Mouse (Mus musculus) adrenal gland, postnatal 25 days (tissue): ENCODE data around the gene Dock9. TPM values are rescaled to one million over a fixed set of nuclear protein-coding genes. Genes with fewer than 3 reads are reported as not detected.
"Not testable (repeated sequence)": the region's sequence is repeated elsewhere in the genome, so short reads cannot be mapped to it uniquely, and the experiment has no call there.

Experiments
- DNase-seq: peaks from one replicate; pipeline ENCODE4 v3.0.0; 2021; ENCODE audit warnings: mixed read lengths
- total RNA-seq: library from RNA; stranded (reverse); gene quantifications from 2 replicates; pipeline ENCODE4 v1.2.3, GENCODE M21; 2021

The Dock9 gene
- total RNA-seq, 1 experiment from 2014 or later, result 28.8 TPM

DNA sequence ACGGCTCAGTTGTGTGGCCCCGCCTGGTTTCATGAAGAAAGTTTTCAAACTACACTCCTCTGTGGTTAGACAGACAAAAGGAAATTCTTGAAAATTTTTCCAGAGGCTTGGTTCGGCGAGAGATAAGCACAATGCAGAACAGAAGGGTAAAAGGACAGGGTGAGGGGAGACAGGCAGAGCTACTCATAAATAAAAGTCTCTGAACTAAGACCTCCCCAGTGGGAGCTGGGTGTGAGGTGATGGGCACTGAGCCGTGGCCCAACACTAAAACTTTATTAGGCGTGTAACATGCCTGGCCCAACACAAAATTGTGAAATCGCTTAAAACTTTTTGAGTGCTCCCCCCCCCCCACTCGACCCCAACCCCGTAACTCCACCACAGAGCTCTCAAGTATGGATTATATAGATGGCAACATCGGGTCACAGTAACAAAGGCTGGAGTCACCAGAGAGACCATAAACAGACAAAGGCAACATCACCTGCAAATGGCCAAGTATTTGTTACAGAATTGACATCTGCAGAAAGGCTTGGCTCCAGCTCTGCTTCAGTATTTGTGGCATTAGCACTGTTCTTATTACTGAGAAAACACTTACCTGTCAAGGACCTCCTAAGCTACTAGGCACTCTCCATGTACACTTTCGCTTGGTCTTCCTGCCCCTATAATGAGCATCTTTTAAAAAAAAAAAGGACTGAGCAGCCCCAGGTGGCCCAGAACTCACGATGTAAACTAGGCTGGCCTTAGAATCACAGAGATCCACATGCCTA lies 138.4 kb downstream of the Dock9 start:
- DNase-seq, result no peak

DNA sequence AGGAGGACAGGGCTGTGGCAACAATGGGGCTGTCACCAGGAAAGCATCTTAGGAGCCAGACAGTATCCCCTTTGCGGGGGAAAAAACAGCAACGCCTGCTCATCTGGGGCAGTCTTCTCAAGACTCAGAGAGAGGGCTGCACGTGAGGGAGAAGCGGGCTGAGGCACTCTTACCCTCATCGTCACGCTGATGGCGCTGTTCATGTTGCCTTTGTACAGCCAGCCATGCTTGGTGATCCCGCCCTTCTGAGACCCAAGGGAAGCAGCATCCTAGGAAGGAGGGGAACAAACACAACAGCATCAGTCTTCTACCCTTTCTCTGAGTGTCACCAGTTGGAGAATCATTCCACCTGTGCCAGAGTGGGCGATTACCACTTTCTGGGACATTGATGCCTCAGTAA lies 139.1 kb downstream of the Dock9 start:
- DNase-seq, result no peak

DNA sequence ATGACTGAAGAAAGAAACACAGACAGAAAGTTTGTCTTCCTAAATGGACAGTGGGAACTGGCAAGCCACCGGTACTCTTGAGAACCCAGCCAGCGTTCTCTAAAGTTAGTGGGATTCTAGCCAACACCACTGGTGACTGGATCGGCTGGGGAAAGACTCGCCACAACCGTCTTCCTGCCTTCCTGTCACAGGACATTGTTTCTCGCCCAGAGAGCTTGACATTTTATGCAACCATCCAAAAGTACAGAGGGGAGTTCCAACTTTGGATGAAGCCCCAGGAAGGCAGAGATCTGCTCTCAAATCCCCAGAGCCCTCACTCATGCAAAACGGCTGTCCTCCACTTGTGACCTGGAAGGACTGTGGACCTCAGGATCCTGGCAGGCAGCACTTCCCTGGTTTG lies 140.0 kb downstream of the Dock9 start:
- no peak for DNase-seq

DNA sequence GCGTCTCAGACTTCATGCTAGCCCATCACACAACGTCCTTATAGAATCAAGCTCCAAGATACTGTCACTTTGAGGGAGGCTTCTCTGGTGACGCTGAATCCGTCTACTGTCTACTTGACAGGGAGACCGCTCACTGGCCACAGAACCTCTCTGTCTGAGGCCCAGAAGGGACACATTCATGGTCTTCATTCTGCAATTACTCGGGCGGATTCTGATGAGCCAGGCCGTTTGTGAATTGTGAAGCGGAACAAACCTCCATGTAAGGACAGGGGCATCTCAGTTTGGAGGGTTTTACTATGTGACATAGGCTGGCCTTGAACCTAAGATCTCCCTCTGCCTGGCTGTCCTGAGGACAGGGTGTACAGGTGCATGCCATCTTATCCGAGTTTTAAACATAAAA lies 140.7 kb downstream of the Dock9 start:
- no peak for DNase-seq

DNA sequence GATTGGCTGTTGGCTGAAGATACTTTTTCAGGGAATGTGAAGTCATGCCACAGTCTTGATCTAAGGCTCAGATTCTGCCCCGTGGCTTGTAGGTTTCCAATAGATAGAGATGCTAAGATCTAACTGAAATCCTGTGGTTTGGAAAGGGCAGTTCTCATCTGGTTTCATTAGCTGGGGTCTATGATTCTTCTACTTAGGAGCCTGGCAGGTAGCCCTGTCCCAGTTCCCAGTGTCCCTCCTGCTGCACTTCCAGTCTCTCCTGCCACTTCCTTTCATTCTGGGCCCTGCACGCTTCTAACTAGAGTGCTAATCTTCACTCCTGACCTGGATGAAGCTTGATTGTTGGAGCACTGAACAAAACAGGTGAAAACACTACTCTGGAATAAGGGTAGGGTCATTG lies 142.7 kb downstream of the Dock9 start:
- no peak for DNase-seq

DNA sequence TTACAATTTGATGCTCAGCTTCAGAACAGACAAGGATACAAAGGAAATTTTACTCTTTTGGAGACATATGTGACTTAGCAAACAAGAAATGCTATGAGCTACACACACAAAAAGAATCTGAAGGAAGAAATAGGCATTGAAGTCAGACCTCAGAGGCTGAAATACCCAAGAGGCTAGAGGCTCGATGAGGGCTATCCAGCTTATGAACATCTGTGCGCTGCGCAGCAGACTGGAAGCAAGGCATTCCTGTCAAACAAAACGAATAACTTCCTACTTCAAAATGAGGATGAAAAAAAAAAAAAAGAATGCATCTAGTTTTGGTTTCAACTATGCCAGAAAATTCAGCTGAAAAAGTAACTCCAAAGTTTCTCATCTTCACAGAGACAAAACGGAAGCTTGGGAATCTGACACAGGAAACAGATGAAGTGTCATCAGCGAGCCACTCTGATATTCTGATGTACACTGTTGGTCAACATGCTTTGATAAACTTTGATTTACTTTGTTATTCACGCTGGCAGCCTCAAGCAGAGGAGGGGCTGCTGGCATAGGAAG lies 143.1 kb downstream of the Dock9 start:
- no peak for DNase-seq

DNA sequence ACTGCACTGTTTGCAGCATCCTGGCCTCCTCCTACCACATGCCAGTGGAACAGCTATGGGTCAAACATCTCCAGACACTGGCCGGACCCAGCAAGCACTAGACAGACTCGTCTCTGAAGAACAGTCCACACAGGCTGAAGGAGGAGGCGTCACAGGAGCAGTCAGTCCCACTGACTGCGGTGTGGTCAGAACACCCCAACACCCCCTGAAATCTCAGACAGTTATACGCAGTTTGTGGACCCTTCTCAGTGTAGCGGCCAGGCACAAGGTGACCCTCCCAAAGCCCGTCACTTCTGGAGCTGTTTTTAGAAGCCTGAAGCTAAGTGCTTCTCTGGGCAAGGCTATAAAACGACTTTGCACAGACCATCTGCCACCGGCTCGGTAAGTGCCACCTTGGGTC lies 143.9 kb downstream of the Dock9 start:
- no peak for DNase-seq

DNA sequence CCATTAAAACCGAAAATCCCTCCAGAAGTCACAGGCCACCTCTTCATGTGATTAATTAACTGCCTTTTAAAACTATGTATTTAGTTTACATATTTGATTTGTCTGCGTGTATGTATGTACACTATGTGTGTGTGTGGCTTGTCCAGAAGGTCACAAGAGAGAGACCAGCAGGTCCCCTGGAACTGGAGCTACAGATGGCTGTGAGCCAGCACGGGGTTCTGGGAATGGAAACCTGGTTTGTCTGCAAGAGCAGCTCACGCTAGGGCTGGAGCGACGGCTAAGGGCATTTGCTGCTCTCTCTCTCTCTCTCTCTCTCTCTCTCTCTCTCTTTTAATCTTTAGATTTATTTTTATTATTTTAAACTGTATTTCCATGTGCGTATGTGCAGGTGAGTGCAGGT lies 144.4 kb downstream of the Dock9 start:
- no peak for DNase-seq

DNA sequence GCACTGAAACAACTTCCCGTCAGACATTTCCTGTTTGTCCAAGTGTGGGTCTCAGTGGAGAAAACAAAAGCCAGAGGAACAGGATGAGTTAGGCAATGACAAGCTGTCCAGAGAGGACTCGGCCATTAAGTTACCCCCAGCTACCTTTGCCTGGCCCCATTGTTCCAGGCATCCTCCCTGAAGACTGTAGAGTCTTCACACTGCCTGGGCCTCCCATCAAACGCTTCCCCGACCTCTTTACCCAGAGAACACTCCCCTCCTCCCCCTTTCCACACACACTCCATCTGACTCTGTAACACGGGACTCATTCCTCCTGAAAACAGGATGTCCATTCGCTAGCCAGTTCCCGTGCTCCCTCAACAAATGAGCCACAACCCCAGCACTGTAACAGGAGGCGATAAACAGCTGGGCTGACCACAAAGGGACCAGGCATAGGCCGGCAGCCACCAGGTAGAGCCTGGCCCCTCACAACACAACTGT lies 149.0 kb downstream of the Dock9 start:
- DNase-seq, result no peak

DNA sequence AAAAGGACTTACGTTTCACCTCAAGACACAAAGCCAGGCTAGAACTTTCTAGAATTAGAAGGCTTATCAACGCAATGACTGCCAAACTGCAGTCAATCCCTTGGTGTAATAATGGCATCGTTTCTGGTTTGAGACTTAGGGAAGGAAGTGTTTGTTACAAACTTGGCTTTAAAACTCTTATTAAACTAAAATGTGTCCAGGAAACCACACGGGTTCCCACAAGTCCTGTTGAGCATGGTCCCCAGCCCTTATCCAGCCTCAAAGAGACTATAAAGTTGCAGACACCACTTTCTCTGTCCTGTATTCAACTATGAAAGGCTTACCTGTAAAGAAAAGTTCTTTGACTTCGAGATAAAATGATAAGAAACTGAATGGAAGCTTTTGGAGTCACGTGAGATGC lies 149.9 kb downstream of the Dock9 start:
- no peak for DNase-seq

DNA sequence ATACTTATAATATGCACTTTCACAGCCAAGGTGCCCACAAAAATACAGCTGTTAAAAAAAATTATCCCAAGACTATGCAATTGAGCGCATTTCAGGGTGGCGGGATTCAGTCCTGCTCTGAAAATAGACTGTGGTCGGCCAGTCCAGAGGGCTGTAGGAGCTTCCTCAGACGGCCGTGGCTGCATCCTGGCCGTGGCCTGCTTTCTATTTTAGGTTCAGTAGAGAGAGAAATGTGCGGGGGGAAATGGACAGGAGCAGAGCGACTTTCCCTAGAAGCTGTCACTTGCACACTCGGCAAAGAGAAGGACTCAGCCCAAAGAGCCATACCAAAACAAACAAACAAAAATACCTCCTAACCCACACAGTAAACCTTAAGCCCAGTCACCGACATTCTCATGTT lies 151.0 kb downstream of the Dock9 start:
- no peak for DNase-seq

DNA sequence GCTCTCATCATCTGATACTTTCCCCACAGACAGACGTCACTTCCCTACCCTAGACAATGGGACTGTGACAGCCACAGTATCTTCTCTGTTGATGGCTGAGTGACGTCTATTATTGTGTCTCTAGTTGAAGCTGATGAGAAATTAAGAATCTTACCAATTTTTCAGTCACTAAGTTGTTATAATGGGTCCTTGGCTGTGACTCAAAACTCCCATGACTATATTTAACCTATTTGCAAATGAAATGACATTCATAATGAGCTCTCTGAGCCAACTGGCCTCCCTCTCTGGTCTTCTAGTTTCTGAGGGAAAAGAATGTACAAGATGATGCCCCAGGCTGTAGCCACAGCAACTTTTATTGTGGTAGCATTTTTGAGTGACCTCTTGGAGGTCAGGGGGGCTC lies 153.3 kb downstream of the Dock9 start:
- DNase-seq, result no peak

DNA sequence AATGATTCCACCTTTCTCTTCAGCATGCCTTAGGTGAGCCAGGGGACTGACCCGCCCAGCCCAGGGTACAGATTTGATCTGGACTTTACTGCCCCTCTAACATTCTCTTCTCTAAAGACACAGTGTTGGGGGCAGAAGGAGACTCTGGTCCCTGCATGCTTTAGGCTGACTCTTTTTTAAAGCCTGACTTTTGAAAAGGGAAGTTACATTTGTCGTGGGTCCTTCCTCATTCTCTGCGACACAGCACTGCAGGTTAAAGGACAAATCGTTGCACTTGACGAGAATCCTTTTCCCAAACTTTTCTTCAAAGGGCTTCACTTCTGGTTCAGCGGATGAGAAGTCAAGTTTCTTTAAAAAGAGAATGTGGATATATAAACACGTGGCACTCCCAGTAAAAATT lies 156.4 kb downstream of the Dock9 start:
- DNase-seq, result no peak

DNA sequence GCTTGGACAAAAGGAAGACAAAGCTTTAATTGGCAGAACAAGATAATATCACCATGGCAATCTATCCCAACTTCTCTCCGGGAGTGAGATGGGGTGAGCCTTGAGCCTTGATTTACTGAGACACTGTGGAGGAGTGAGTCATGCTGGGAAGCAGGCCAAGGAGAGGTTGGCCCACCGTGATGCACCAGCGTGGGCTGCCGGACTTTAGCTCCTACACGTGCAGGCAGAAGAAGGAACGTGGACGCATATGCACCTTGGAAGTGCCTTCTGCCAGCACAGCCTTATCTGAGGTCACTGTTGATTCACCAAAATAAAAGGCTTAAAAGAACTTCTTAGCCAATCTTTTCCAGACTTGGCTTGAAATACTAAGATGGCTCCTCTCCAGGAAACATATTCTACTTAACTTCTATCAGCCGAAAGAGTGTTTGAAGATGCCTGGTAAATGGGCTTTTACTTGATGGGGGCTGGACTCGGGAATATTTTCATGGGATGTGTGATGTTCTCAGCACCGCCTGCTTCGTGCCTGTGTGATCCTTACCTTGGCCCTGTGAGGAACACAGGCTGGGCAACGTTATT lies 160.6 kb downstream of the Dock9 start:
- DNase-seq, result peak; percentile 81

DNA sequence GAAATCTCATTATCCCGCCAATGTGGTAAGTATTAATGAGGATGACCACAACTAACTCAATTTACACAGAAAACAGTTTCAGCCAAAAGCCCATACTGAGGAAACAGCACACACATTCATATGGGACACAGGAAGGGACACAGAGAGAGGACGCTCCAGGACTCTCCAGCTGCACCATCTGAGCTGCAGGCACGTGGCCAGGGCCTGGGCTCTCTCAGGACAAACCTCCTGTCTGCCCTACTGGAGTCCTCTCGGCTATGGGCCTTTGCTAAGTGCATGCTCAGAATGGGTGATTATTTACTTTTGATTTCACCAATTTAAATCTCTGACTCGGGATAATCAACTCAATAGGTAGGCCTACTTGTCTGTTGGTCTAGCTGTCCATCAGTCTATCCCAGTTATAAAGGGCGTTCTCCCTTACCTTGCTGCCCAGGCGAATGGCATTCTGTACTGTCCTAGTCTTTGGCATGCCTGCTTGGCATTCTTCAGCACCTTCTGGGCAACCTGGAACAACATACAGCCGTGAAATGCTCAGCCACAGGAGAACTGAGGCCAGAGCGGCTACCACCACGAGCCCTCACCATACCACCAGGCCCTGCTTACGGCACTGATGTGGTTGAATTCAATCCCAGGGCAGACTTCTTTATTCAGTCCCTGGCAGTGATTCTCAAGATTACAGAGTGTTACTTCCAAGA lies 162.8 kb downstream of the Dock9 start:
- no peak for DNase-seq

DNA sequence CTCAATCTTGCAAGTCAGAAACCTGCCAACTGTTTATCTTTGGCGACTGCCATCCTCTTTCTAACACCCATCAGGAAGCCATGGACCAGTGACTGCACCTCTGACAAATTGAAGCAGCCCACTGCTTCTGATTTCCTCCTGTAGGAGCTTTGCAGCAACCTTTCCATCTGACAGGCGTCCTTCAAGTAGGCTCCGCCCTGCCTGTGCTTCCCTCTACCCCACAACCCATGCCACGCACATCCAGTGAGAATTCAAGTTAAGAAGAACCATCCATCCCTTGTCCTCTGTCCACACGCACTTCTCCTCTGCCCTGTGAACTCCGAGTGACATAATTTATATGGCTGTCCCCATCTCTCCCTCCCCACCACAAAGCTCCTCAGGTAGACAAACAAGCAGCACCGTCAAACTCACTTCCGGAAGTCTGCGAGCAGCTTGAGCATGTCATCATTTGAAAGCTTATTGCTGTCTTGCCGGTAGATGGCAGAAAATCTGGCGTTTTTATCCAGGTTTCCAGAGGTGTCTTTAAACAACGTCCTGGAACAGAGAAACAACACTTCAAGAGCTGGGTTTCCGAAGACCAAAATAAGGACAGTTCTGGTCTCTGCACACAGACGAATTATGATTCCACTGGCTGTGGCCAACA lies 163.4 kb downstream of the Dock9 start:
- no peak for DNase-seq

DNA sequence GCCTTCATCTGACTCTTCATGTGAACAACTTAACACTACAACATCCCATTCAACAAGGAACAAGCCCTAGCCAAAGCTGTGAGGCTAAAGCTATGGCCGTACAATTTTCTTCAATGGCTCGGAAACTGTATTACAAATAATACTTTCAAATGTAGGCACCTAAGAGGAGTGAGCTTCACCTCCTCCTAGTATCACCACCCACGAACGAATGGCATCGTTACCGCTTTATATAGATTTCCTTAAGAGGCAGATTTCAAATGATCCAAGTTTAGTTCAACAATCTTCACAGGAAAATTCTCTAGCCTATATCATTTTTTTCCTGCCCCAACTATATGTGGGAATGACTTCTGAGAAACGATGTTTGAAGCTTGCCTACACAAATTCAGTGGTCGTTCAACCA lies 165.7 kb downstream of the Dock9 start:
- no peak for DNase-seq

DNA sequence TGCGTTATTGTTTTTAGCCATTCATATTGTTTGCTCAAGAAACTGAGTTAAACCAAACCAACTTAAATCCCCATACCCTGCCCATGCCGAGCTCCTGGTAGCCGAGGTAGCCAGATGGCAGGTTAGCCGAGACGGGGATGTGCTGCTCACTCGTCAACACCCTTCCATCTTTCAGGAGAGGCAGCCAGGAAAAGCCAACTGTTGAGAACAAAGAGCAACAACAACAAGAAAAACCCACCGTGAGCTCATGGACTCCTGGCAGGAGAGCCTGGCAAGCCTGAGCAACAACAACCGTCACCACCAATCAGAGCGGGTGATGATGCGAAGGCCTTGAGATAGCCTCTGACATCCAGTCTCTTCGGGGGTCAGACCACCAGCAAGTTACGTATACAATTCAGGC lies 170.9 kb downstream of the Dock9 start:
- DNase-seq, result no peak

DNA sequence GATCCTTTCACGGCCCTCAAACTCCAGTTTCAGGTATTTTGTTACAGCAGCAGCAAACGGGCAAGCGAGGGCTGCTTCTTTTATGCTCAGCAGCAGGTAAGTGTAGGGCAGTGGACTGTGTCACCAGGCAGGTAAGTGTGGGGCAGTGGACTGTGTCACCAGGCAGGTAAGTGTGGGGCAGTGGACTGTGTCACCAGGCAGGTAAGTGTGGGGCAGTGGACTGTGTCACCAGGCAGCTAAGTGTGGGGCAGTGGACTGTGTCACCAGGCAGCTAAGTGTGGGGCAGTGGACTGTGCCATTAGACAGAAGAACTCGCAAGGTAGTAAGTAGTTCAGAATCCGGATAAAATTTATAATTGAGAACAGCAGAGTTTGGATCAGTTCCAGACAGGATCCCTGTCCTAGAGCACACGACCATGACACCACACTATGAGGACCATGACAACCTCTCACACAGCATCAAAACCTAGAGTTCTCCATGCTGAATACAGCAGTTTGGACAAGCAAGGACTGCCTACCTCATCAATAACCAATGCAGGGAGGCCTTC lies 173.6 kb downstream of the Dock9 start:
- DNase-seq, result not testable (repeated sequence)

DNA sequence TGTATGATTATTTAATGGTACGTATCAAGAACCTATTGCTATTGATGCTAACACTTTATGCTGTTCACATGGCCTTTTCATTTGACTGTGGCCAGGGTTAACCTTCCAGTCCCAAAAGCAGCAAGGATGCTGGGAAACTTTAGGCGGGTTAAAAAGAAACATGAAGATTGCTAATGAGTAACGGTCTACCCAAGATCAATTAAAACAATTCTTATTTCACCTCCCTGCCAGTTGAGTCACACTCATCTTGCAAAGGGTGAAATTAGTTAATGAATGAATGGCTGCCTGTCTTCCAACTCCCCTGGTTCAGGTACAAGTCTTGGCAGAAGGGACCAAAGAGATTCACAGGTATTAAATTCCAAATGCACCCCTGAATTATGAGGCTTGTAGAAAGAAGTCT lies 175.8 kb downstream of the Dock9 start:
- DNase-seq, result no peak

DNA sequence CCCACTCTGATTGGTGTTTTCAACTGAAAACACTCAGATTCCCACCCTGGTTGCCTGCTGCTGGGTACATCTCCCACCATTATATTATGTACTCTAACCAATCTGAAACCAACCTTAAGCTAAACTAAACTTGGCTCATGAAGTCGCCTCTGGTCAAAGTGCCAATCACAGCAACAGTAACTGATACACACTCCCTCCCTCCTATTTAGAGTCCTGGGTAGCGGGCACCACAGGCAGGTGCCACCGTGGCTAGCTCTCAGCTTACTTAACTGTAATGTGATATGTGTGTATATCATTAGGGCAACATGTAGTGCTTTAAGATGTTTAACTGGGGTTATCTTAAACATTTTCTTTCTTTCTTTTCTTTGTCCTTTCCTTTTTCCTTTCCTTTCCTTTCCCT lies 177.1 kb downstream of the Dock9 start:
- no peak for DNase-seq

DNA sequence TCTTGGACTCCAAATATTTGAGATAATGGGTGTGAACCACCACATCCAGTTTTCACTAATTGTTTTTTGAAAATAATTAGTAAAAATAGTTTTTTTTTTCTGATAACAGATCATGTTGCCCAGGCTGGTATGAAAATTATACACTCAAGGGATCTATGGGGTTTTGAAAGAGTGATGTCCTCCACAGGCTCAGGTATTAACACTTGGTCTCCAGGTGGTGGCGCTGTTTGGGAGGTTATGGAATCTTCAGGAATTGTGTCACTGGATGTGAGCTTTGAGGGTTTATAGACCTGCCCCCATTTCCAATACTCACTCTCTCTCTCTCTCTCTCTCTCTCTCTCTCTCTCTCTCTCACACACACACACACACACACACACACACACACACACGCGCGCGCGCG lies 177.5 kb downstream of the Dock9 start:
- no peak for DNase-seq
